Mouse (Mus musculus) CD4-positive helper T cell, adult 2 months (primary cell): ENCODE results near the gene Gm10645.

Experiments
- DNase-seq: peaks from one replicate; pipeline ENCODE4 v3.0.0-alpha.2; 2012; ENCODE audit warnings: low read depth, missing footprints, low spot score

The Gm10645 gene

DNA sequence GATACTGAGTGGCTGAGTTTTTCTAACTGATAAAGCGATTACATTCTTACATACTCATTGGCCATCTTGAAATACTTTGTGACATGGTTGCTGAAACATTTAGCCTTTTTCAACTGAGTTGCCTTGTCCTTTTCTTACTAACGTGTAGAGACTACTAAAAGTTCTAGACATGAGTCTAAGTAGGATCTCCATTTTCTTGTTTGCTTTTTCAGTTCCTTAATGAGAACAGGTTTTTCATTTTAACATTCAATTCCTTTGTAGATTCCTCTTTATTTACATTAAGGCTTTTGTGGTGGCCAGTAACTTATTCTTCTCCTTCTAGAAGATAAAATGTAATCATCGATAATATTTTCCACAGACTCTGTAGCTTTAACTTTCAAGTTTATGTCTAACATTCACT, 3.2 kb upstream of the Gm10645 start:
- DNase-seq, result no peak

DNA sequence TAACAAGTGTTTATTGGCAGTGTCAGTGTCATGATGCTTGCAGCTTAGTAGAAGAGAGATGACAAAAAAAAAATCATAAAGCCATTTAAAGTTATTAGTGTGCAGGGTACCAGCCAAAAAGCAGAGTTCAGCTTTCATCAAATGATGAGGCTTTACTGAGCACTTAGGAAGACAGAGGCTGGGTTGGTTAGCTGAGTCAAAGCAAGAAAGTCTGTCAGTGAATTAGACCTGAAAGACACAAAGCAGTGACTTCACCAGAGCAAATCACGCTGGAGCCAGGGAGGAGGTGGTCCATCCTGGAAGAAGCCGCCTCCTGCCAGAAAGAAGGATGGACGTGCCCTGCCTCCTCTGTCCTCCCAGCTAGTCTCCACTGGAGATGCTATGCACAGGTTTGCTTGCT, 2.0 kb upstream of the Gm10645 start:
- DNase-seq, result no peak

DNA sequence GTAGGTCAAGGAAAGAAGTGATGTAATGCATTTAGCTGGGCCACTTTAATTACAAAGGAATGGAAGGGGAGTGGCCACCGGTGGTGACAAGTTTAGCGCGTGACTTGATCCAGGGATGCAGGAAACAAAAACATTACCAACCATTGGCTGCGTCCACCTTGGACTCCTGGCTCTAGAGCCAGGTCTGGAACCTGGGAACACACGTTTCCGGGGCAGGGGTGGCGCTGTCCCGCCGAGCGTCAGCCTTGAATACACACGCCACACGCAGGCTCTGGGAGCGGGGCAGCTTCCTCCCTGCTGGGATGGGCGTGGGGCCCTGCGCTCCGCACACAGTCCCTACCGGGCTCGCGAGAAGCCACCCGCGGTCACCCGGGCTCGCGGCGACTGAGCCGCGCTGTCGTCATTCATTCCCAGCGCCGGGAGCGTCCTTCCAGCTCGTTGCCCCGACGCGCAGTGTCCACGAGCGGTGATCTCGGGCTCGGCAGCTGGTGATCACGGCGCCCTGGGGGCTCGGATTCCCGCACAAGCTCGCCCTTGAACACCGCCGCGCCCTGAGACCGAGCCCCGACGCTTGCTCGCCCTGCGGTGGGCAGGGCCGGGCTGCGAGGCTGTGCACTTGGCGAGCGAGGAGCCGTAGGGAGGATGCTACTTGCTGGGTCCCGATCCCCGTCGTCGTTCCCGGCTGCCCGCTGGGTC, 587 bp downstream of the Gm10645 start, which contains the start of gene Tbc1d9:
Tbc1d9 (plus strand) TSS at position 118 of the 696 bp plus-strand sequence.
- peak; percentile 10 for DNase-seq

DNA sequence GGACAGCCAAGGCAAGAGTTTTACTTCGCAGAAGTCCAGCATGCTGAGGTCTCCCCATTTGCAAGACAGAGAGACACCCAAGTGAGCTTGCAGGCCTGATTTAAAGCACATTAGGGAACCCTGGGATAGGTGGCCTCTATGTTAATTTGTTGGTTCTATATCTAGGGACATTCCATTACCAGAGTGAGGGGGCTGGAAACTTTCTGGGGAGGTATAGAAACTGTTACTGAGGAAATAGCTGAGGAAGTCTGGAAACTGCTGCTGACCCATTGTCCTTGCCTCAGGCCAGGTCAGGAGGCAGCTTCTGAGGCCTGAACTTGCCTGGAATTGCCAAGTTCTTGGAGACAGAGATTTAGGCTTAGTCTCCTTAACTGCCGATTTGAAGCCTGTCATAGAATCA, 5.4 kb downstream of the Gm10645 start:
- DNase-seq, result no peak

DNA sequence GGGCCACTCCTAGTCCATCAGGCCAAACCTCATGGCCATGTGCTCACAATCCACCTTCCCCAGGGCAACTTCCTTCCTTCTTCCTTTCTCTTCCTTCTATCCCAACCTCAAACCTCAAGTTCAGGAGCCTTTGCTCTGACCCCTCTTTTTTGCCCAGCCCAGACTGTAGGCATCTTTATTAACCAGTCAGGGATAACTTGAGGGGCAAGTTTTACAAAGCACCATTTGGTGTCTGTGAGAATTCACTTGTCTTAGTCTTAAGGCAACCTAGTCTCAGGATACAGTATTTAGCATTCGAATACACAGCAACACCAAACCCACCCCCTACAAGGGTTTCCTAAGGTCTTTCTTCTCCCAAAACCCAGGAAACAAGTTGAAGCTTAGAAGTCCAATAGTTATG, 6.4 kb downstream of the Gm10645 start:
- DNase-seq, result no peak

DNA sequence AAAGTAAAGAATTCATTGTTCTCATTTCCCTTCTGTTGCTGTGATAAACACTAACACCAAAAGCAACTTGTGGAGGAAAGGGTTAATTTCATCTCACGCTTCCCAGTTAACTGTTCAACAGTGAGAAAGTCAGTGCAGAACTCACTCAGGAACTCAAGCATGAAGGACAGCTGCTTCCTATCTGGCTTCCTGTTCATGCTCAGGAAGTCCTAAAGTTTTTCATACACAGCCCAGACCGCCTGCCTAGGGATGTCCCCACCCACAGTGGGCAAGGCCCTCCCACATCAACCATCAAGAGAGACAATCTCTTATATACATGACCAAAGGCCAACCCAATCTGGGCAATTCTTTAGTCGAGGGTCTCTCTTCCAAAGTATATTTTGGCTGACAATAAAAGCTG, 7.0 kb downstream of the Gm10645 start:
- no peak for DNase-seq

DNA sequence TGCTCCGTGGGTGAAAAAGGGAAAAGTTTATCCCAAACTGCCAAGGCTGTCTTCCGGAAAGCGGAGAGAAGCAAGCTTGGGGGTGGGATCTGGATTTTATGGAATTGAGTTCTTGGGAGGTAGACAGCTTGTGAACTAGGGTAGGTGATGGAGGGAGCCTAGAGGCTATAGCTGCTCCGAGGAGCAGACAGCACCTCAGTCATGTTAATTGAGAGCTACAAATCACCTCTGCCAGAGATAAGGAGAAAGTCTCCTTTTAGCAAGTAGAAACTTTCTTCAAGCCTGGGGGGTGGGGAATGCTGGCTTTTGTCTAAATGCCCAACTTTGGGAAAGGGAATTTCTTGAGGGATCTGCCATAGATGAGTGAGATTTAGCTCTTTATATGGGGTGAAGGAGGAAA, 10.9 kb downstream of the Gm10645 start:
- DNase-seq, result no peak

DNA sequence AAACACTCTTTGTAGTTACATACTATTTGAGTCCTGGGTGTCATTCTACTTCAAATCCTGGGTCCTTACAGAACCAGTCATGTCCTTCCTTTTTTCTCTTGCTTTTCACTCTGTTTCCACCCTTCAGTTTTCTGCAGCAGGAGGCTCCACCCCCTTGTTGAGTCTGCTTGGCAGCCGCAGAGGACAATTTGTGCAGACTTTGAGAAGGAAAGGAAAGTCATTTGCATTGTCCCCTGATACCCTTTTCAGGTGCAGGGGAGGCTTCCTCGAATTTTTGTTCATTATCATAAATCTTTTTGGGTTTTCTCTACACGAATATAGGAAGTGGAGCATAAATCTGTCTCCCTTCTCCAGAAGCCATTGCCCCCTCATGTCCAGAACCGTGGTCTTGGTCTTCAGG, 13.5 kb downstream of the Gm10645 start:
- no peak for DNase-seq

DNA sequence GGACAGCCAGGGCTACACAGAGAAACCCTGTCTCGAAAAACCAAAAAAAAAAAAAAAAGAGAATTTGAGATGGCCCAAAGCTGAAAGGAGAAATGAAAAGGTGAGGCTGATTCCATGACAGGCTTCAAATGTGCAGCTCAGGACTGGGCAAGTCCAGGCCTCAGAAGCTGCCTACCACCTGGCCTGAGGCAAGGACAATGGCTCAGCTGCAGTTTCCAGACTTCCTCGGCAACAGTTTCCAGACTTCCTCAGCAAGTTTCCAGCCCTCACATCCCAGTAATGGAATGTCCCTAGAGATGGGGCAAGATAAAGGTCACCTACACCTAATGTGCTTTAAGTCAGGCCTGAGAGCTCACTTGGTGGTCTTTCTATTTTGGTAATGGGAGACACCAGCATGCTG, 13.9 kb downstream of the Gm10645 start:
- no peak for DNase-seq

DNA sequence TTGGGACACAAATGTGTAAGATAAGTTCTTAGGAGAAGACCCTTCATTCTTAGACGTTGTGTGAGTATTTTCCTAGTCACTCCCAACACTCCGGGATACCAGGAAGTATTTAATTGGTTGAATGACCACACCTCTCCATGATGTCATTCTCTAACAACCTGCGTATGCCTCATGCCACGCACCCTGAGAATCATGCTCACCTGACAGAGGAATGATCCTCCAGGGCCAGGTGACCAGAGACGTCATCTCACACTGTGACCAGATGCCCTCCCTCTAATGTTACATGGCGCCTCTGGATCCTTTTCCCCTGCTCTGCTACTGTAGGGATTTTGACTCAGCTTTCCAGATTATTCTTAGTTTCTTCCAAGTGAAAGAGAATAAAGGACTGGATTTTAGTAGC, 16.8 kb downstream of the Gm10645 start:
- no peak for DNase-seq

DNA sequence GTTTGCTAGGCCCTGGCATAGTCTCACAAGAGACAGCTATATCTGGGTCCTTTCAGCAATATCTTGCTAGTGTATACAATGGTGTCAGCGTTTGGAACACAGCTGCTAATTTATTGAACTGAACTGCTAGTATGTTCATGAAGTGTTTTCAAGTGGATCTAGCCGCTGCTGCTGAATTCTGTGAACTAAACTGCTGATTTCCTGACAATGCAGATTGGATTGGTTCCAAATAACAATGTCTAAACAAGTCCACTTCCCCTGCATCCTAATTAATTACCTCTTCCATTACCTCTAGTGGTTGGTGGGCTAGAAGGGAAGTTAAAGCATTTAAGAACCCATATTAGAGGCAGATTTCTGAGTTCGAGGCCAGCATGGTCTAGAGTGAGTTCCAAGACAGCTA, 20.5 kb downstream of the Gm10645 start:
- DNase-seq, result no peak

DNA sequence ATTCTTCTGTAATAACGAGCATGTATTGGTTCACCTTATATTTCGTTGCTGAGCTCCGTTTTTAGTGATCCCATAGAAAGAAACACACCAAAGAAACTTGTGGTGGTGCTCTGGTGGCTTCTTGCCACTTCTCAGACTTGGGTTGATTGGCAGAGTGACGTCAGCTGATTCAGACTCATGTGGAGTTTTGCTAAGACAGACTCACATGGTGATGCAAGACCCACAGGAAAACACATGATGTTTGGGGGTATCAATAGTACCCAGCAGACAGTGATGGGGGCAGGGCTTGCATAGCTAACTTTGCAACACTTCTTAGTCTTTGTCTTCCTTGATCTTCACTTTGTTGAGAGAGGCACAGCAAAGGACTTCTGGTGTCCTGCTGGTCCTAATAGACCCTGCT, 21.4 kb downstream of the Gm10645 start:
- DNase-seq, result no peak

DNA sequence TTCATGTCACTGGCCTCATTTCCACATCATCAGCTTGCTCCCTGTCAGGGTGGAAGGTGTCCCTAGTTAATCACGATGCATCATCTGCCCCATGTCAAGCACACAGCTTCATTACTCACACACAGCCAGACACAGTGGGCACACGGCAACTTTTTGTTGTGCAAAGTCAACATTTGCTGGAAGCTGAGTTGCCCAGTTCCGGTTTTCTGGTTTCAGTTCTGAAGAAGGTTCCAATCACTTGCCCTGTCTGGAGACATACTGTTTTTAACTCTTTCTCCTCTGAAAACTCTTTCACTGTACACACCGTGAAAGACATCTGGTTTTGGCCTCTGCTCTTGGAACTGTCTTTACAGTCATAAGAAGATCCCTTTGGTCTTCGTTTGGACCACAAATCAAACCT, 24.6 kb downstream of the Gm10645 start:
- no peak for DNase-seq

DNA sequence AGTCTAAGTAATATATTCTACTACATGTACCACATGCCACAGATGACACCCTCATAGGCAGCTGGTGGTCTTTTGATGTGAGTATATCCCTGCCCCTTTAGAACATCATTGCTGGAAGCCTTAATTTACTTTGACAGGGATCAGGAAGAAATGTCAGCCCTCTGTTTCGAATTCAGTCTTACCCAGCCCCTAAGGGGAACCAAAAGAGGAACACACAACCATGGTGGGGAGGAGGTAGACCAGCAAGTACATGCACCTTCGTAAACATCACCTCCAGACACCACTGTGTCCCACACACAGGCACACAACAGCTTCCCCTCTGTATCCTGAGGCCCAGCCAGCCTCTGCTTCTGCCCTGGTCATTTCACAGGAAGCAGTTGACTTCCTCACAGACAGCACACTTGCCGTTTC, 25.3 kb downstream of the Gm10645 start:
- DNase-seq, result no peak

DNA sequence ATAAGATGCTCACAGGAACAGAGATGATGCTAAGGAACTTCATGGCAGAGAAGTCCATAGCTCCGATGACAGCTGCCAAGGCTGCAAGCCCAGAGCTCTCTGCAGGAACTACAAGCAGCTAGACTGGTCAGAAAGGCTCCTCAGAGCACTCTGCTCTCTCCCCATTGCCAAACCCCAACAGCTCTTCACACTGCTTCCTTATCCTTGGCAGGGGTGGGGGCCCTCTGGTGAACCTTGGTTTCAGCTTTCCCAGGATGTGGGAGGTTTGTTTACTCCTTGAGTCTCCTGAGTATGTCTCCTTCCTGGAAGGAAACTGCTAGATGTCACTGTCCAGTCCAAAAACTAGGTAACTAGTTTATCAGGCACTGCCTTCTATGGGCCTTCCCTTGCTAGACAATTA, 25.9 kb downstream of the Gm10645 start:
- DNase-seq, result no peak

DNA sequence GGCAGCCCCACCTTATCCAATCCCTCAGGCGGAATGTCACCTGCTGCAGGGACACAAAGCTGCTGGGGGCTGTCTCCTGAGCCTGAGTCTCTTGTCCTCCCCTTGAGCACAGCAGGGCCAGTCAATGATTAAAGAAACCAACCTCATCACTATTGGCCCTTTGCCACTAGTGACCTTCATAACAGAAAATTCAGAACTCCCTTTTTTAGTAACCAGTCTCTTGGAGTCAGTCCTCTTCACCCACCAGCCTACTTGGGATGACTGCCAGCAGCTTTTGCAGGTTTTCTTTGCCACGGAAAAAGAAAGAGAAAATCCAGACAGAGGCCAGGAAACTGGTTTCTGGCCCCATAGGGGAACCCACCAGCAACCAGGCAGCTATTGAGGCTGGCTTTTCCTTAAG, 30.9 kb downstream of the Gm10645 start:
- no peak for DNase-seq
